Comparison of ENCODE assay signal across 9 mouse cellular contexts in genomic region chr9:42943781-42944535, GRCm38 (mm10). TPM values are rescaled to one million over a fixed set of nuclear protein-coding genes. Genes with fewer than 3 reads are reported as not detected.
A peak's percentile ranks its signal among the peaks of the same experiment; 100 is the strongest.
DNase-seq lines count a peak whose midpoint lies in the region; ATAC-seq and TF ChIP-seq lines count a peak whose summit lies in the region.
"Had no signal": no experiment of that assay in that cellular context is flagged by ENCODE, and none has a peak within 500 bp of the region (broad histone marks: within the 10 kb centered on the region; RNA-seq: fewer than 3 reads in every experiment).

Grik4 (minus strand) TSS chr9:42944493.

- TF ChIP-seq CTCF in left cerebral cortex, adult 2 months (IDR thresholded peaks at IDR 0.05), result no peak
- no peak for TF ChIP-seq CTCF in bone marrow macrophage, adult 2 months (IDR thresholded peaks at IDR 0.05; ENCODE audit: low read depth, low read length)

- H3K4me1 ChIP-seq in bone marrow macrophage, adult 2 months (ENCODE audit: control insufficient read depth, insufficient read depth, low read length), result peaks cover 4% of the 10 kb centered on the region; the same call in 1 of the 2 replicates
- peaks cover 26% of the 10 kb centered on the region for H3K4me1 ChIP-seq in forebrain, embryonic 12.5 days
- H3K4me1 ChIP-seq in intestine, embryonic 15.5 days (replicated peaks), result peaks cover 17% of the 10 kb centered on the region
- H3K4me1 ChIP-seq in liver, embryonic 12.5 days, result peaks cover 11% of the 10 kb centered on the region
- peaks cover 28% of the 10 kb centered on the region for H3K4me1 ChIP-seq in neural tube, embryonic 15.5 days

- H3K27ac ChIP-seq in left cerebral cortex, adult 2 months, result peak within 1 kb of the TSS; percentile 86
- no peak within 1 kb of the TSS for H3K27ac ChIP-seq in bone marrow macrophage, adult 2 months (ENCODE audit: insufficient read depth, low read depth, low read length)
- peak within 1 kb of the TSS; percentile 44; the same call in 1 of the 2 replicates for H3K27ac ChIP-seq in forebrain, embryonic 12.5 days
- H3K27ac ChIP-seq in intestine, embryonic 15.5 days, result peak within 1 kb of the TSS; percentile 48; the same call in 1 of the 2 replicates
- H3K27ac ChIP-seq in liver, embryonic 12.5 days, result no peak within 1 kb of the TSS
- peak within 1 kb of the TSS; percentile 79 for H3K27ac ChIP-seq in neural tube, embryonic 15.5 days (replicated peaks)

- no peaks in the 10 kb centered on the region for H3K9me3 ChIP-seq in forebrain, embryonic 12.5 days
- H3K9me3 ChIP-seq in intestine, embryonic 15.5 days, result no peaks in the 10 kb centered on the region
- no peaks in the 10 kb centered on the region for H3K9me3 ChIP-seq in liver, embryonic 12.5 days (replicated peaks)
- H3K9me3 ChIP-seq in neural tube, embryonic 15.5 days (replicated peaks), result no peaks in the 10 kb centered on the region

- under 1% methylated on average over 35 of the region's 68 CpGs for WGBS in forebrain, embryonic 12.5 days
- WGBS in intestine, embryonic 15.5 days, result under 1% methylated on average over 53 of the region's 68 CpGs
- WGBS in liver, embryonic 12.5 days (ENCODE audit: insufficient replicate concordance), result 2% methylated on average over 64 of the region's 68 CpGs
- WGBS in neural tube, embryonic 15.5 days, result under 1% methylated on average over 54 of the region's 68 CpGs

- intact Hi-C loops in left cerebral cortex, adult 2 months (cut with DNase I), result loop anchor here (1.0 to 2.0 kb wide), 6 partner anchors 156 to 617 kb away; no protein-coding TSS in a partner anchor

- no peaks in the 10 kb centered on the region for H3K36me3 ChIP-seq in forebrain, embryonic 12.5 days (replicated peaks)
- no peaks in the 10 kb centered on the region for H3K36me3 ChIP-seq in intestine, embryonic 15.5 days
- no peaks in the 10 kb centered on the region for H3K36me3 ChIP-seq in liver, embryonic 12.5 days
- H3K36me3 ChIP-seq in neural tube, embryonic 15.5 days, result no peaks in the 10 kb centered on the region

- DNase-seq in left cerebral cortex, adult 2 months (ENCODE audit: extremely low spot score in 1 of 2, low spot score in 2 of 2), result peak; percentile 29 to 39
- no peak for DNase-seq in left cerebral cortex, adult 11 months (ENCODE audit: low spot score)
- no peak for DNase-seq in thymus, postnatal 10 days (ENCODE audit: low spot score in 2 of 2)

- peak within 1 kb of the TSS; percentile 95 for H3K4me2 ChIP-seq in forebrain, embryonic 12.5 days
- peak within 1 kb of the TSS; percentile 95 for H3K4me2 ChIP-seq in intestine, embryonic 15.5 days (replicated peaks)
- peak within 1 kb of the TSS; percentile 79 for H3K4me2 ChIP-seq in liver, embryonic 12.5 days
- H3K4me2 ChIP-seq in neural tube, embryonic 15.5 days, result peak within 1 kb of the TSS; percentile 96

- TF ChIP-seq POLR2A in bone marrow macrophage, adult 2 months (IDR thresholded peaks at IDR 0.05; ENCODE audit: borderline replicate concordance, low read depth, low read length), result no peak

- peak; percentile 47 for ATAC-seq in forebrain, embryonic 12.5 days (ENCODE audit: low FRiP score)
- peak; percentile 86 for ATAC-seq in intestine, embryonic 15.5 days
- peak; percentile 52 for ATAC-seq in liver, embryonic 12.5 days
- peak; percentile 84 for ATAC-seq in neural tube, embryonic 15.5 days (ENCODE audit: low FRiP score)

- H3K9ac ChIP-seq in forebrain, embryonic 12.5 days, result peak within 1 kb of the TSS; percentile 72
- H3K9ac ChIP-seq in intestine, embryonic 15.5 days, result peak within 1 kb of the TSS; percentile 72
- peak within 1 kb of the TSS; percentile 61 for H3K9ac ChIP-seq in liver, embryonic 12.5 days
- H3K9ac ChIP-seq in neural tube, embryonic 15.5 days (replicated peaks), result peak within 1 kb of the TSS; percentile 88

- peak within 1 kb of the TSS; percentile 66 for H3K4me3 ChIP-seq in left cerebral cortex, adult 2 months
- H3K4me3 ChIP-seq in bone marrow macrophage, adult 2 months (ENCODE audit: insufficient read depth, low read length), result peak within 1 kb of the TSS; percentile 48
- peak within 1 kb of the TSS; percentile 68 for H3K4me3 ChIP-seq in forebrain, embryonic 12.5 days (replicated peaks)
- peak within 1 kb of the TSS; percentile 69 for H3K4me3 ChIP-seq in intestine, embryonic 15.5 days (replicated peaks)
- peak within 1 kb of the TSS; percentile 56 for H3K4me3 ChIP-seq in liver, embryonic 12.5 days
- peak within 1 kb of the TSS; percentile 60 for H3K4me3 ChIP-seq in neural tube, embryonic 15.5 days (replicated peaks)

- H3K27me3 ChIP-seq in forebrain, embryonic 12.5 days, result peaks cover 42% of the 10 kb centered on the region
- 0 out of 2 replicates have a peak, but pooled peaks cover 3% of the 10 kb centered on the region for H3K27me3 ChIP-seq in intestine, embryonic 15.5 days (replicated peaks)
- H3K27me3 ChIP-seq in liver, embryonic 12.5 days (replicated peaks), result peaks cover 97% of the 10 kb centered on the region
- H3K27me3 ChIP-seq in neural tube, embryonic 15.5 days (replicated peaks), result peaks cover 5% of the 10 kb centered on the region; the same call in 1 of the 2 replicates

RNA-seq across cellular contexts. Expression of gene Grik4, which starts in this region (rescaled TPM):
- total RNA-seq in left cerebral cortex, adult 2 months (2021), result 10 to 100 TPM; 17.7 to 18.3 TPM
- 0.12 and 0.23 TPM in 2 replicates for polyA plus RNA-seq in bone marrow macrophage, adult 2 months (2012; ENCODE audit: insufficient read depth, insufficient read length, missing spikeins)
- 2.8 and 3.3 TPM in 2 replicates for polyA plus RNA-seq in forebrain, embryonic 12.5 days (2016; fragmentation: Nextera tagmentation; extraction: Ambion mirVana)
- polyA plus RNA-seq in intestine, embryonic 15.5 days (2015; fragmentation: Nextera tagmentation; extraction: Ambion mirVana), result 1.7 and 1.8 TPM in 2 replicates
- 2.2 and 2.4 TPM in 2 replicates for polyA plus RNA-seq in liver, embryonic 12.5 days (2016; fragmentation: Nextera tagmentation; extraction: Ambion mirVana)
- 10.1 and 12.3 TPM in 2 replicates for polyA plus RNA-seq in neural tube, embryonic 15.5 days (2015; fragmentation: Nextera tagmentation; extraction: Ambion mirVana)
- total RNA-seq: common myeloid progenitor, adult 5-6 weeks had no signal

Comparison
In these comparisons a context has a peak if more than half of its experiments do, and no peak if none do; other contexts are left out.
1. DNase-seq: peak in left cerebral cortex, adult 2 months (2 of 2); none in left cerebral cortex, adult 11 months (single experiment) and thymus, postnatal 10 days (0 of 2).
2. H3K27ac ChIP-seq: peak in left cerebral cortex, adult 2 months (single experiment), forebrain, embryonic 12.5 days (single experiment), intestine, embryonic 15.5 days (single experiment) and neural tube, embryonic 15.5 days (single experiment); none in bone marrow macrophage, adult 2 months (single experiment) and liver, embryonic 12.5 days (single experiment).
3. Peak in every context shown above with its lines, with median percentiles within 50 percentile points of each other: H3K4me3 ChIP-seq, ATAC-seq, H3K4me2 ChIP-seq and H3K9ac ChIP-seq.